Mouse (Mus musculus) cortical plate, adult 2 months (tissue): ENCODE results near the gene Zc3h12a.

Experiments
- CTCF ChIP-seq: fragments of 200-500 bp; IDR thresholded peaks from 2 replicates; pipeline ENCODE4 v1.5.1; 2011; ENCODE audit warnings: mild to moderate bottlenecking, control low read depth, low read length; ENCODE audit not compliant: insufficient read depth; ENCODE audit errors: extremely low read depth
- POLR2A ChIP-seq: fragments of 200-500 bp; IDR thresholded peaks from 2 replicates; pipeline ENCODE4 v1.6.1; 2011; ENCODE audit warnings: mild to moderate bottlenecking, low read length, control low read depth; ENCODE audit not compliant: insufficient read depth; ENCODE audit errors: extremely low read depth

- no peak for TF ChIP-seq POLR2A
- TF ChIP-seq CTCF: no peak
Observed at GRCm38 (mm10) chr4:125162701-125163100, 35.1 kb upstream of the Zc3h12a start.
